Mouse (Mus musculus) embryonic facial prominence, embryonic 15.5 days (tissue): ENCODE measurements around the gene Tacc2. TPM values are rescaled to one million over a fixed set of nuclear protein-coding genes. Genes with fewer than 3 reads are reported as not detected.
A peak's percentile ranks its signal among the peaks of the same experiment; 100 is the strongest.

ENCODE experiments used
- ATAC-seq: fragments of 200-750 bp; cut with Nextera tagmentation; 2 replicates; pipeline ENCODE4 v1.8.0; 2017; ENCODE audit warnings: low read depth, moderate TSS enrichment; ENCODE audit not compliant: insufficient number of reproducible peaks, low FRiP score, low TSS enrichment
- H3K27ac ChIP-seq: fragments of 300-500 bp; sonication (generic); replicated peaks from 2 replicates; pipeline ENCODE4 v1.5.1; 2015; ENCODE audit warnings: mild to moderate bottlenecking, inconsistent platforms
- H3K27me3 ChIP-seq: fragments of 300-500 bp; sonication (generic); 2 replicates; pipeline ENCODE4 v1.6.1; 2015; ENCODE audit warnings: inconsistent platforms
- H3K36me3 ChIP-seq: fragments of 300-500 bp; sonication (generic); 2 replicates; pipeline ENCODE4 v1.6.1; 2015; ENCODE audit warnings: mild to moderate bottlenecking, inconsistent platforms
- H3K4me1 ChIP-seq: fragments of 300-500 bp; sonication (generic); 2 replicates; pipeline ENCODE4 v1.6.1; 2015; ENCODE audit warnings: inconsistent platforms
- H3K4me2 ChIP-seq: fragments of 300-500 bp; sonication (generic); replicated peaks from 2 replicates; pipeline ENCODE4 v1.6.1; 2015; ENCODE audit warnings: mild to moderate bottlenecking, inconsistent platforms
- H3K4me3 ChIP-seq: fragments of 300-500 bp; sonication (generic); replicated peaks from 2 replicates; pipeline ENCODE4 v1.5.1; 2015; ENCODE audit warnings: mild to moderate bottlenecking, inconsistent platforms
- H3K9ac ChIP-seq: fragments of 300-500 bp; sonication (generic); 2 replicates; pipeline ENCODE4 v1.6.1; 2015; ENCODE audit warnings: inconsistent platforms
- H3K9me3 ChIP-seq: fragments of 300-500 bp; sonication (generic); replicated peaks from 2 replicates; pipeline ENCODE4 v1.6.1; 2016; ENCODE audit warnings: inconsistent platforms
- WGBS: fragments of 180-500 bp; shearing (Covaris S2); methylation state at CpG from one replicate; pipeline ENCODE4 v1.1.7; 2015; 5-methylcytosine and 5-hydroxymethylcytosine counted together
- polyA plus RNA-seq: library from polyadenylated mRNA; unstranded; fragments of >200 nt; fragmentation: Nextera tagmentation; extraction: Ambion mirVana; gene quantifications from 2 replicates; pipeline ENCODE4 v1.2.1, GENCODE M21; 2015

Tacc2 gene
- polyA plus RNA-seq, 1 experiment from 2014 or later: 46.0 TPM

DNA sequence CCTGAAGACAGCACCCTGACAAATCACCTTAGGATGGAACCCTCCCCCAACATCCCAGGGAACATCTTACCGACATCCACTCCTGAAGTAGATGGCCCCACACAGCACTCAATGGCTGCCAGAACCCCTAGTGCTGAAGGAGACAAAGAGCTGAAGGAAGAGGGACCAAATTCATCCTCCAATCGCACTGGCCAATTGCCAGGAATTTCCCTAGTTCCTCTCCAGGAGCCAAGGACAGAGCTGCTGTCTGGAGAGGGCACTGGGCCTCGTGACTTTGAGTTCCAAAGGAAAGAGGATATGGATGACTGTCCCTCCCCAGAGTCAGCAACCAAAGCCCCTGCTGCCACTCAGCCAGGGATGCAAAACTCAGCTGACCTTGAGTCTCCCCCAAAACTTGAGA is 44.7 kb downstream of the Tacc2 start:
- no peak overlapping the region for H3K4me3 ChIP-seq
- 49% methylated on average over 3 of the region's 3 CpGs for WGBS
- no peak overlapping the region for H3K27ac ChIP-seq
- no peak for ATAC-seq
- no peaks in the 10 kb centered on the region for H3K27me3 ChIP-seq
- H3K4me1 ChIP-seq: 0 out of 2 replicates have a peak, but pooled peaks cover 27% of the 10 kb centered on the region
- H3K36me3 ChIP-seq: no peaks in the 10 kb centered on the region
- no peak overlapping the region for H3K9ac ChIP-seq
- no peaks in the 10 kb centered on the region for H3K9me3 ChIP-seq
- H3K4me2 ChIP-seq: no peak overlapping the region

DNA sequence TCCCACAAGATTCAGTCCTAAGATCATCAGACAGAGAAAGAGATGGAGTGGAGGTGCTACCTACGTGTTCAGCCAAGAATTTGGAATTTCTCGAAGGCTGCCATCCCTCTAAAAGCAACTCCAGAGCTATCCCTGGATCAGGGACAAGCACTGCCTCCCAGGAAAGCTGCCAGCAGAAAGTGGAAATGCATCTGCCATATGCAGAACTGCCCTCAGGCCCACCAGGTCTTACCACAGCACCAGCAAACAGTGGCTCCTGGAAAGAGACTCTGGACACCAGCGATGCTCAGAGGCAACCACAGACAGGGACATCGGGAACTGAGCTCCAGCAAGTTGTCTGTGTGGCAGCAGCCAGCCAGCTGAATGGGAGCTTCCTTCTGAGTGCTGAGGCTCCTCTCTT is 45.1 kb downstream of the Tacc2 start:
- no peak overlapping the region for H3K4me3 ChIP-seq
- 0 out of 2 replicates have a peak, but pooled peaks cover 29% of the 10 kb centered on the region for H3K4me1 ChIP-seq
- no peak overlapping the region for H3K27ac ChIP-seq
- no peaks in the 10 kb centered on the region for H3K36me3 ChIP-seq
- no peaks in the 10 kb centered on the region for H3K27me3 ChIP-seq
- no peak overlapping the region for H3K9ac ChIP-seq
- ATAC-seq: no peak
- H3K4me2 ChIP-seq: no peak overlapping the region
- 67% methylated on average over 4 of the region's 4 CpGs for WGBS
- H3K9me3 ChIP-seq: no peaks in the 10 kb centered on the region

DNA sequence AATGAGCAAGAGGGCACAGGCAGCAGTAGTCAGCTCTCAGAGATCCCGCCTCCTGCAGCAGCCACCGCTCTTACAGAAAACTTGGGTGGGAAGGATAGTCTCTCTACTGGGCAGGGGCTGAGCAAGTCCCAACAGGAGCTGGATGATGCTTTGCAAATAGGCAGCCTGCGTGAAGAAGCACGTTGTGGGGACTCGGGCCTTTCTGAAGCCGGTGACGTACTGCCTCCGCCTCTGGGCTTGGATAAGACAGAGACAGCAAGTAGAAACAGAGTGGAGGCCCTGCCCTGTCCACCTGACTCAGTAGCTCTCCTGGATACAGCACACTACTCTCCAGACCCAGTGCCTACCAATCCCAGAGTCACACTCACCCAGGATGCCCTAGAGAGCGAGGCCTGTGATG is 47.1 kb downstream of the Tacc2 start:
- H3K36me3 ChIP-seq: no peaks in the 10 kb centered on the region
- H3K9me3 ChIP-seq: no peaks in the 10 kb centered on the region
- H3K4me2 ChIP-seq: no peak overlapping the region
- no peak overlapping the region for H3K4me3 ChIP-seq
- 0 out of 2 replicates have a peak, but pooled peaks cover 29% of the 10 kb centered on the region for H3K4me1 ChIP-seq
- no peak overlapping the region for H3K9ac ChIP-seq
- H3K27me3 ChIP-seq: no peaks in the 10 kb centered on the region
- ATAC-seq: peak; percentile 56; the same call in 1 of the 2 replicates
- 68% methylated on average over 9 of the region's 9 CpGs for WGBS
- H3K27ac ChIP-seq: no peak overlapping the region; the same call in 1 of the 2 replicates

DNA sequence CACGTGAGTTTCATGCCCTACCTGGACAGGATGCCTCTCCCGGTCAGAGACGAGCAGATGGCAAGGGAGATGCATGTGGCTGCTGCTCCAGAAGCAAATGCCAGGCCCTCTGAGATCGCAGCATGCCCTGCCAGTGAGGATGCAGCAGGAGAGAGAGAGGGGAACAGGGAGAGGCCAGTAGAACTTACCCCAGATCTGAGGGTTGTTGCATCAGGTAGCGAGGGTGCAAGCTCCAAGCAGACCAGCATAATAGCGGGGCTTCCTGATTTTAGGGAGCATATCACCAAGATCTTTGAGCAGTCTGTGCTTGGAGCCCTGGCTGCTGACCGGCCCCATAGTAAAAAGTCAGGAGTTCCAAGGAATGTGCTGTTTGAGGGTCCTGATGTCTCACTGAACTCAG is 48.1 kb downstream of the Tacc2 start:
- Histone ChIP-seq H3K9me3 (no peaks in the 10 kb centered on the region), H3K27ac (no peak overlapping the region), H3K4me1 (0 out of 2 replicates have a peak, but pooled peaks cover 29% of the 10 kb centered on the region), H3K9ac (no peak overlapping the region), H3K27me3 (no peaks in the 10 kb centered on the region), H3K4me2 (no peak overlapping the region), H3K4me3 (no peak overlapping the region), H3K36me3 (no peaks in the 10 kb centered on the region)
- WGBS: 77% methylated on average over 7 of the region's 7 CpGs
- ATAC-seq: no peak

DNA sequence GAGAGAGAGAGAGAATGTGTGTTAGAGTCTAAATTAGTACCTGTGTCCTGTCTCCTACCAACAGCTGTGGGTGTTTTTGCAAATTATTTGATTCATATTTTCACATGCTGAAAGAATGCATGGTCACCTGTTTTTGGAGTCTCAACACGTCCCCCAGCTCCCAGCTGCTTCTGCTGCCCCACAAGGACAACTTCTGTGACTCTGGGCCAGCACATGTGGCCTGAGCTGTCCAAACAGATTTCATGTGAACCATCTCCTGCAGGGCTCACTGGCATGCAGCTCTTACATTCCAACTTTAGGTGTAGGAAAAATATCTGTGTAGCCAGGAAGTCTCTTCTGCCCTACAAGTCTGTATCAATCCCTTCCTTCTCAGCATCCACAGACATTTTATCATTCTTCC is 51.4 kb downstream of the Tacc2 start:
- Histone ChIP-seq H3K9ac (no peak overlapping the region), H3K4me2 (no peak overlapping the region)
- WGBS: 39% methylated on average over 1 of the region's 1 CpGs

DNA sequence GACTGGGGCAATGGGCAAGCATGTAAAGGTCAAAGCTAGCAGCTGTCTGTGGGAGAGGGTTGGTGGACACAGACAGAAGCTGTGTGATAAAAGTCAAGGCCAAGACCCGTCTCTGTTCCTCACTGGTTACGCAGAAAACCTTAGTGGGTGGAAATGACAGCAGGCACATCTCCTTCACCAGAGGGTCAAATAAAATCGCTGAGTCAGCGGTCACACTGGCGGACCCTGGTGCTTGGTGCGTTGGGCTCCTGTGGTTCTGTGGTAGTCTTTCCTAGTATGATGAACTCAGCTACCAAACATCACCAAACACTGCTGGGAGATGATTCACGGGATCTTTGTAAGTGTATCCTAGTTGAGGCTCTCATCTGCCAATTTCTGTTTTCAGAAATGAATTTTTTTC is 52.8 kb downstream of the Tacc2 start:
- no peaks in the 10 kb centered on the region for H3K36me3 ChIP-seq
- no peak overlapping the region for H3K27ac ChIP-seq
- no peaks in the 10 kb centered on the region for H3K27me3 ChIP-seq
- no peak overlapping the region for H3K9ac ChIP-seq
- no peaks in the 10 kb centered on the region for H3K9me3 ChIP-seq
- ATAC-seq: no peak
- WGBS: 94% methylated on average over 7 of the region's 7 CpGs
- no peak overlapping the region for H3K4me3 ChIP-seq
- peaks cover 20% of the 10 kb centered on the region; the same call in 1 of the 2 replicates for H3K4me1 ChIP-seq
- no peak overlapping the region for H3K4me2 ChIP-seq

More for the DNA sequence above, 51.4 kb downstream of the Tacc2 start:
- Histone ChIP-seq H3K36me3 (no peaks in the 10 kb centered on the region), H3K4me1 (peaks cover 32% of the 10 kb centered on the region; the same call in 1 of the 2 replicates), H3K9me3 (no peaks in the 10 kb centered on the region), H3K4me3 (no peak overlapping the region), H3K27ac (no peak overlapping the region), H3K27me3 (no peaks in the 10 kb centered on the region)
- ATAC-seq: no peak

DNA sequence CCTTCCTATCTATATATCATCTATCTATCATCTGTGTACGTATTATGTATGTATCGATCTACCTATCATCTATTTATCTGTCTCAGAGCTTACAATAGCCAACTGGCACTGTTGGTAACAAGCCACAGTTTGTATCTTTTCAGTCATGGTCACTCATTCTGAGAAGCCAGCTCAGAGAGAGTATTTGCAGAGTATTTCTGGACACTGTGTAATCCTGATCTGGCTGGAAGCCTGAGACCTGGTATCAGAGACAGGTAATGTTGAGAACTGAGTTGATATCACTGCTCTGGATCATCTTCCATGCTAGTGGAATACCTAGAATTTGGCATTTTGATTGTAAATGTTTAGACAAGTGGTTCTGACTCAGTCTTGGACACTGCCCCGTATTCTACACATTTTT is 53.7 kb downstream of the Tacc2 start:
- Histone ChIP-seq H3K4me3 (no peak overlapping the region), H3K4me1 (peaks cover 19% of the 10 kb centered on the region; the same call in 1 of the 2 replicates), H3K9ac (no peak overlapping the region), H3K27me3 (no peaks in the 10 kb centered on the region), H3K4me2 (no peak overlapping the region), H3K27ac (no peak overlapping the region), H3K36me3 (no peaks in the 10 kb centered on the region), H3K9me3 (no peaks in the 10 kb centered on the region)
- ATAC-seq: no peak
- WGBS: 90% methylated on average over 3 of the region's 3 CpGs

DNA sequence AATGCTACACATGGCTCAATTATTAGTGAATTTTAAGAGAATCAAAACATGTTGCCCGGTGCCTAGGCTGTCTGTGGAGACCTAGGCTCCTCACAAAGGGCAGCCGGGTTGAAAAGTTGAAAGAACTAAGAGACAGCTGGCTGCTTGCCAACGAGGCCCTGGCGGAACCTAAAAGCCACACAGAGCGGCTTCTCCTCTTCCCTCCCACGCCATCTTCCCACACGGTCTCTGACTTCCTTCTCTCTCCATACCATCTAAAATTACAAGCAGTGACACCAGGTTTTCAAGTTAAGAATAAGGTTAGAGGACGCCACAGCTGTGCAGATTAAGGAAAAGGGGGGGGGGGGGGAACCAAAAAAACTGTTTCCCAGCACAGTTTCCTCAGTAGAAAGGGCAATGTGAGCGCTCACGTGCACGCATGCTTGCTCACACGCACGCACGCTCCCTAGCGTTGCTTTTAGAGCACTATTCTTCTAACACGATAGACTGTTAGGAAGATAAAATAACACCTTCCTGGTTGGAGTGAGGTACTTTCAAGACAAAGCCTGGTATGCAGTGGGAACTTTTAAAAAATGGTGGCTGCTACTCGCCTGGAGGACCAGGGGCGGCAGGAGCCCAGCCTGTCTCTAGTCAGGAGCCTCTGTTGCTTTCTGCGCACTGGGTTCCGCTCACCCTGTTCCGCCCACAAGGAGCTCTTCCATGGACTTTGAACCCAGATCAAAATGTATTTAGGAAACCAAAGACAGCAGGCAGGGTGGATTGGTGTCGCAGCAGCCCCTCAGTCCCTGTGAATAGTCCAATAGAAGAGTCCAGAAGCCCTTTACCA is 54.5 kb downstream of the Tacc2 start:
- no peak overlapping the region for H3K4me2 ChIP-seq
- H3K27ac ChIP-seq: no peak overlapping the region
- H3K4me3 ChIP-seq: no peak overlapping the region
- no peak overlapping the region for H3K9ac ChIP-seq
- WGBS: 53% methylated on average over 22 of the region's 22 CpGs
- no peaks in the 10 kb centered on the region for H3K27me3 ChIP-seq
- no peak for ATAC-seq
- H3K36me3 ChIP-seq: no peaks in the 10 kb centered on the region
- H3K9me3 ChIP-seq: no peaks in the 10 kb centered on the region
- H3K4me1 ChIP-seq: peaks cover 19% of the 10 kb centered on the region; the same call in 1 of the 2 replicates

DNA sequence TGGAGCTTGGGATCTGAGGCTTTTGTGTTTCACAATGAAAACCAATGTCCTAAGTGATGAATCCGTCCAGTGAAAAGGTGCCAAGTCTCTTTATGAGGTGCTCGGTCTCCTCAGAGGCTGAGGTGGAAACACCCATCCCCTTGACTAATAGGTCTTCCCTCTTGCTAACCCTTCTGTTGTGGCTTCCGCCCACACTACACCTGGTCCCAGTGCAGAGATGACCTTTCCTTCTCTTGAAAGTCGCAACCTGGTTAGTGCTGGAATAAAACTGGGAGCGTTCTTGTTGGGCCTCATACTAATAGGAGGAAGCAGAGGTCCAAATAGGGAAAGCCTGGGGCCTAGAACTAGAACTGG is 55.1 kb downstream of the Tacc2 start:
- 94% methylated on average over 5 of the region's 5 CpGs for WGBS
- no peak overlapping the region for H3K4me3 ChIP-seq
- no peaks in the 10 kb centered on the region for H3K36me3 ChIP-seq
- H3K9me3 ChIP-seq: no peaks in the 10 kb centered on the region
- H3K27ac ChIP-seq: no peak overlapping the region
- no peak overlapping the region for H3K9ac ChIP-seq
- no peaks in the 10 kb centered on the region for H3K27me3 ChIP-seq
- no peak for ATAC-seq
- no peak overlapping the region for H3K4me2 ChIP-seq
- H3K4me1 ChIP-seq: peaks cover 21% of the 10 kb centered on the region

DNA sequence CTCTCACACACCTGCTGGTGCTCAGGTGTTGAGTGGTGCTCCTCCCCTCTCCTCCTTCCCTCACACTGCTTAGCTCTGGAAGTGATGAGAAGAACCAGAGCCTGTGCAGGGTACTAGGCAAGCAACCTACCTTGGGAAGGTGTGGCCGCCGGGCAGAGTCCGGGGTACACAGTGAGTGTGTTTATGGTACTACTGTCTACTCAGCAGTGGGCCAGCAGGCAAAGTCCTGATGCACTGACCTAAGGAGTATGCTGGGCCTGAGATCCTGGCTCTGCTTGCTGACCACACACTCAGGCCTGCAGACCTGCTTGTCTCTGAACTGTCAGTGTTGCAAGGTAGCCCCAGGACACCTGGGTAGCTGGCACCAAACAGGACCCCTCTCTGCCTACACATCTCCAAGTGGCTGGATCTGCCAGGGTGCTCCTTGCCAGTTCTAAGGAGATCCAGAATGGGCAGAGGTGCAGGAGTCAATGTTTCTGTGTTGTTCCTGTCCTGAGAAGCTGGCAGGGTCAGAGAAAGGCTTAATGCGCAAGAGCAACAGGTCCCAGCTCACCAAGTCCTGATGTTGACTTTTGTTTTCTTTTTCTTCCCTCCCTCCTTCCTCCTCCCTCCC is 57.1 kb downstream of the Tacc2 start:
- peaks cover 31% of the 10 kb centered on the region for H3K4me1 ChIP-seq
- ATAC-seq: no peak
- H3K9ac ChIP-seq: no peak overlapping the region
- no peak overlapping the region for H3K27ac ChIP-seq
- no peaks in the 10 kb centered on the region for H3K27me3 ChIP-seq
- no peak overlapping the region for H3K4me3 ChIP-seq
- H3K9me3 ChIP-seq: no peaks in the 10 kb centered on the region
- no peak overlapping the region for H3K4me2 ChIP-seq
- H3K36me3 ChIP-seq: no peaks in the 10 kb centered on the region
- 86% methylated on average over 4 of the region's 4 CpGs for WGBS

DNA sequence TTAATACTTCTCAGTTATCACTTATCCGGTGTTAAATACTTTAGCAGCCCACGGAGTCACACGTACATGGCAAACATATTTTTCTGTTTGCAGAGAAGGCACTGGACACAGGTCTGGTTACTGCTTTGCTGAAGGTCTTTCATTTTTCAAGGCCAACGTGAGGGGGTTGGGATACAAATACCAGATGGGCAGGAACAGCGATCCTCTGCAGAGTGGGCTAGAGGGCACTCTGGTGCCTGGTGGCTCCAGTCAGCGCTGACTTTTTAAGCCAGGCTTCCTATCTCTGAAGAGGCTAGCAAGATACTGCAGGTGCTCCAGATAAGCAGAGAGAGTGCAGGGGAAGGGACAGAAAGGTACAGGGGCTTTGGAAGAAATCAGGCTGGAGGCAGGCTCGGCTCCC is 58.0 kb downstream of the Tacc2 start:
- Histone ChIP-seq H3K27me3 (no peaks in the 10 kb centered on the region), H3K4me1 (peaks cover 31% of the 10 kb centered on the region), H3K4me2 (no peak overlapping the region), H3K9me3 (no peaks in the 10 kb centered on the region), H3K9ac (no peak overlapping the region), H3K27ac (no peak overlapping the region), H3K36me3 (no peaks in the 10 kb centered on the region), H3K4me3 (no peak overlapping the region)
- WGBS: 40% methylated on average over 7 of the region's 7 CpGs
- ATAC-seq: no peak
